Mouse (Mus musculus) heart, postnatal 14 days (tissue): ENCODE measurements around the gene Atad1. TPM values are rescaled to one million over a fixed set of nuclear protein-coding genes. Genes with fewer than 3 reads are reported as not detected.
"Not testable (repeated sequence)": the region's sequence is repeated elsewhere in the genome, so short reads cannot be mapped to it uniquely, and the experiment has no call there.

ENCODE experiments used
- DNase-seq, 2 experiments: peaks; one replicate each; pipeline ENCODE4 v3.0.0; 2021 to 2022
- intact Hi-C: fragments of 180-260 bp; cut with DNase I; formaldehyde crosslinking; loops from one replicate; pipeline ENCODE4 v1.15.1; 2025
- long read RNA-seq, 2 experiments: library from polyadenylated mRNA; stranded (forward); transcript quantifications; one replicate each; pipeline ENCODE4 v2.0.0; 2021
- total RNA-seq, 2 experiments: library from RNA; stranded (reverse); gene quantifications; 2 replicates each; pipeline ENCODE4 v1.2.3; 2021

Atad1 gene
- total RNA-seq, result 10 to 100 TPM; 68.7 to 72.1 TPM
- long read RNA-seq, experiment 1, transcript Atad1-203 (10 exons, 3,771 nt), result major isoform, 96 of 104 reads
- long read RNA-seq, experiment 1, partial matches to known transcripts, result 2 of 104 reads
- long read RNA-seq, experiment 1, other reads (novel, unspliced or antisense), result 6 of 104 reads
- long read RNA-seq, experiment 2, transcript Atad1-203 (10 exons, 3,771 nt), result major isoform, 75 of 86 reads
- long read RNA-seq, experiment 2, partial matches to known transcripts, result 4 of 86 reads
- long read RNA-seq, experiment 2, other reads (novel, unspliced or antisense), result 7 of 86 reads

DNA sequence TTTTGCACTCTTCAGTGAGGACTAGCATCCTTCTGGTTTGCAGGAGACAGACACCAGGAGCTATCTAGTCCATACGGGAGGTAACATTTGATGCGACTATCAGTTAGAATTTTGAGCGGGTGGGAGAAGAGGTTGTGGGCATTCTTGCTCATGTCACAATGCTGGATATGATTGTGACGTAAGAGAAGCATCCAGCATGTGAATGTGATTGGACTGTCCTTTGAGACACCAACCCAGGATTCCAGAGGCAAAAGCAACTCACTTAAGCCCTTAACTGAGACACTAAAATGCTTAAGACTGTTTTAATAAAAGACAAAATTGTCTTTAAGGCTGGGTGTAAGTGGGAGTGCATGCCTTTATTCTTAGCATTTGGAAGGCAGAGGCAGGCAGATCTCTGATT is at the start of gene Atad1:
Gene Atad1 (minus strand): TSS at position 101 of the 400 bp plus-strand sequence.
- DNase-seq, result no peak
- intact Hi-C loops, result no loop called here

DNA sequence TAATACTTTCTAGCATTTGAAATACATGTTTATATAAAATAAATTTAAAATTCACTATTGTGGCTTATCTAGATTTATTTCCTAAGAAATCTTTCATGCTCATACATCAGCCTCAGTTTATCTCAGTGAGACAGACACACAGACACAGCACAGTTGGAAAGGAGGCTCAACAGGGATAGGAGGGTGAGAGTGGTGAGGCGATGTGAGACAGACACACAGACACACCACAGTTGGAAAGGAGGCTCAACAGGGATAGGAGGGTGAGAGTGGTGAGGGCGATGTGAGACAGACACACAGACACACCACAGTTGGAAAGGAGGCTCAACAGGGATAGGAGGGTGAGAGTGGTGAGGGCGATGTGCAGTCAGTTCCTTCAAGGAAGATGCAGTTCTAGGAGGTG is 48.4 kb upstream of the Atad1 start:
- intact Hi-C loops, DNase-seq: not testable (repeated sequence)

- DNase-seq, intact Hi-C loops: not testable (repeated sequence)
Observed at GRCm38 (mm10) chr19:32787388-32787787, 47.8 kb upstream of the Atad1 start.

- intact Hi-C loops, result no loop called here
Observed at GRCm38 (mm10) chr19:32781305-32782071, 41.9 kb upstream of the Atad1 start.

GRCm38 (mm10) chr19:32779131-32779530 is 39.5 kb upstream of the Atad1 start:
- intact Hi-C loops, result no loop called here
- no peak for DNase-seq

More at GRCm38 (mm10) chr19:32781305-32782071, 41.9 kb upstream of the Atad1 start:
- DNase-seq, result no peak

- intact Hi-C loops, result no loop called here
- DNase-seq, result no peak
Observed at GRCm38 (mm10) chr19:32778411-32778810, 38.8 kb upstream of the Atad1 start.

DNA sequence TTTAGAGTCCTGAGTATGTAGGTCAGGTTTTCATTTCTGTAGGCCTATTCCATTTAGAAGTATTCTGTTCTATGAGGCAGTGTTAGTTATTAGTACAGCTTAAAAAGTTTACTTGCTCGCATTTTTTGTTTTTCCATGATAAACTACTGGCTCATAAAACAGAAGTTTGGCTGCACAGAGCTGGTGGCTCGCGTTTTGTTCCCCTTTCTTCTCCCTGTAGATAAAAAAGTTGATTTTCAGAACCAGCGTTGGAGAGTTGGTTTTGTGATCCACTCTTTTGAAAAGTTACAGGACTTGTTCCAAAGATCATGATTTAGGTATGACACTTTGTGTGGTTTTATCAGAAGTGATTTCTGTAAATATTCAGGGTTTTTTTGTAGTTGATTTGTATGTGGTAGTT is 22.9 kb upstream of the Atad1 start:
- intact Hi-C loops, result loop anchor here (5.0 kb wide), 1 partner anchor 40 kb away; no protein-coding TSS in a partner anchor
- no peak for DNase-seq

DNA sequence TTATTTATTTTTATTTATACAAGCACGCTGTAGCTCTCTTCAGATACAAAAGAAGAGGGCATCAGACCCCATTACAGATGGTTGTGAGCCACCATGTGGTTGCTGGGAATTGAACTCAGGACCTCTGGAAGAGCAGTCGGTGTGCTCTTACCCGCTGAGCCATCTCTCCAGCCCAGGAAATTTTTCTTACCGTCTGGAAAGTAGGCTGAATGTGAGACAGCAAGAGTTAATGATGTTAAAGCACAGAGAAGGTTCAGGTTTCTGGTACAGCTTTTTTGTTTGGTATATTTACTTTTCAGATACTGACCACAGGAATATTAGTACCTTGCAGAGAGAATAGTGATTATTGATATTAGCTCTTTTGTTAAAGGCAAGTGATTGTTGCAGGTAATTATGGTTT is 21.6 kb upstream of the Atad1 start:
- intact Hi-C loops, result loop anchor here (5.0 kb wide), 1 partner anchor 41 kb away; no protein-coding TSS in a partner anchor
- DNase-seq, result no peak

- intact Hi-C loops, result loop anchor here (5.0 kb wide), 1 partner anchor 42 kb away; no protein-coding TSS in a partner anchor
- no peak for DNase-seq
Observed at GRCm38 (mm10) chr19:32760499-32760898, 20.9 kb upstream of the Atad1 start.

- no peak for DNase-seq
- intact Hi-C loops, result loop anchor here (5.0 to 10.0 kb wide), 2 partner anchors 43 to 325 kb away; no protein-coding TSS in a partner anchor
Observed at GRCm38 (mm10) chr19:32759357-32760024, 19.9 kb upstream of the Atad1 start.

GRCm38 (mm10) chr19:32758793-32759161 is 19.2 kb upstream of the Atad1 start:
- DNase-seq, result no peak
- intact Hi-C loops, result loop anchor here (10.0 kb wide), 1 partner anchor 326 kb away; no protein-coding TSS in a partner anchor

DNA sequence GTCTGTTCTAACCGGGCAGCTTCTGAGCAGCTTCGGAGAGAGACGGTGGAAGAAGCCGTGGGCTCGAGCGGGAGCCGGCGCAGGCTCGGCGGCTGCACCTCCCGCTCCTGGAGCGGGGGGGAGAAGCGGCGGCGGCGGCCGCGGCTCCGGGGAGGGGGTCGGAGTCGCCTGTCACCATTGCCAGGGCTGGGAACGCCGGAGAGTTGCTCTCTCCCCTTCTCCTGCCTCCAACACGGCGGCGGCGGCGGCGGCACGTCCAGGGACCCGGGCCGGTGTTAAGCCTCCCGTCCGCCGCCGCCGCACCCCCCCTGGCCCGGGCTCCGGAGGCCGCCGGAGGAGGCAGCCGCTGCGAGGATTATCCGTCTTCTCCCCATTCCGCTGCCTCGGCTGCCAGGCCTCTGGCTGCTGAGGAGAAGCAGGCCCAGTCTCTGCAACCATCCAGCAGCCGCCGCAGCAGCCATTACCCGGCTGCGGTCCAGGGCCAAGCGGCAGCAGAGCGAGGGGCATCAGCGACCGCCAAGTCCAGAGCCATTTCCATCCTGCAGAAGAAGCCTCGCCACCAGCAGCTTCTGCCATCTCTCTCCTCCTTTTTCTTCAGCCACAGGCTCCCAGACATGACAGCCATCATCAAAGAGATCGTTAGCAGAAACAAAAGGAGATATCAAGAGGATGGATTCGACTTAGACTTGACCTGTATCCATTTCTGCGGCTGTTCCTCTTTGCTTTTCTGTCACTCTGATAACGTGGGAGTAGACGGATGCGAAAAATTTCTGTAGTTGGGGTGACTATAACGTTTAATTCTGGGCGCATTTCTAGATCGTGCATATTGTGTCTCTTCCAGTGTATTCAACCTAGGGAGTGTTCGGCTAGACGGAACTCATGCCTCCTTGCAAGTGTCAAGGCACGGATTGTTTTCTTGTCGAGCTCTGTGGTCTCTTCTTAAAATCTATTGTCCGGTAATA is 18.5 kb upstream of the Atad1 start:
- intact Hi-C loops, result loop anchor here (1.0 to 10.0 kb wide), 3 partner anchors 149 to 327 kb away; no protein-coding TSS in a partner anchor
- peak; percentile 64 to 68 for DNase-seq

DNA sequence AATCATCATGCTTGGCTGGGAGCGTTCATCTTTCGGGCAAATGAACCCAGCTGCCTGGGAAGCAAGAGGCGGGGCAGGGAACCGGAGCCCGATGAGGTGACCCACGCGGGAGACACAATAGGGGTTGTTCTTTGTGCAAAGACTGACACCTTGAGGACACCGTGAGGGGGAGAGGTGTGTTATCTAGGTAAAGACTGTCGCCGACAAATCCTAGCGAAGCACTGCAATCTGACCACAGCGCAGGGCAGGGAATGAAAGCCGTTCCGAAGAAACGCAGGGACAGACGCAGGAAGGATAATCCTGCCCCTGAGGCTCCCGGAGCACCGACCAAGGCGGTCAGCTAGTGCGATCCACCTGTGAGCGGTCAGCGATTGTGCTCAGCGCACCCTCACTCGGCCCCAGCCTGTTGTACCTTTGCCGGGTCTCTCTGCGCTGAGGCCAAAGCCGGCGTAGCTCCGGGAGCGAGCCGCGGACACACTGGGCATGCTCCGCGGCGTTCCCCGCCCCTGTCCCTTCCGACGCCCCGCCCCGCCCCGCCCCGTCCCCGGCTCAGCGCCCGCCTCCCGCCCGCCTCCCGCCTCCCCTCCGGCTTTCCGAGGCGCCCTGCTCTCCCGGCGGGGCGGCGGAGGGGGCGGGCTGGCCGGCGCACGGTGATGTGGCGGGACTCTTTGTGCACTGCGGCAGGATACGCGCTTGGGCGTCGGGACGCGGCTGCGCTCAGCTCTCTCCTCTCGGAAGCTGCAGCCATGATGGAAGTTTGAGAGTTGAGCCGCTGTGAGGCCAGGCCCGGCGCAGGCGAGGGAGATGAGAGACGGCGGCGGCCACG is 17.5 kb upstream of the Atad1 start, which contains the start of gene Pten:
Gene Pten (plus strand): TSS at position 598 of the 826 bp plus-strand sequence.
- peak; percentile 99 for DNase-seq
- intact Hi-C loops, result loop anchor here (1.0 to 10.0 kb wide), 4 partner anchors 150 to 353 kb away; no protein-coding TSS in a partner anchor

- DNase-seq, result no peak
- intact Hi-C loops, result loop anchor here (1.0 to 10.0 kb wide), 3 partner anchors 150 to 354 kb away; no protein-coding TSS in a partner anchor
Observed at GRCm38 (mm10) chr19:32756636-32756899, 17.0 kb upstream of the Atad1 start.

DNA sequence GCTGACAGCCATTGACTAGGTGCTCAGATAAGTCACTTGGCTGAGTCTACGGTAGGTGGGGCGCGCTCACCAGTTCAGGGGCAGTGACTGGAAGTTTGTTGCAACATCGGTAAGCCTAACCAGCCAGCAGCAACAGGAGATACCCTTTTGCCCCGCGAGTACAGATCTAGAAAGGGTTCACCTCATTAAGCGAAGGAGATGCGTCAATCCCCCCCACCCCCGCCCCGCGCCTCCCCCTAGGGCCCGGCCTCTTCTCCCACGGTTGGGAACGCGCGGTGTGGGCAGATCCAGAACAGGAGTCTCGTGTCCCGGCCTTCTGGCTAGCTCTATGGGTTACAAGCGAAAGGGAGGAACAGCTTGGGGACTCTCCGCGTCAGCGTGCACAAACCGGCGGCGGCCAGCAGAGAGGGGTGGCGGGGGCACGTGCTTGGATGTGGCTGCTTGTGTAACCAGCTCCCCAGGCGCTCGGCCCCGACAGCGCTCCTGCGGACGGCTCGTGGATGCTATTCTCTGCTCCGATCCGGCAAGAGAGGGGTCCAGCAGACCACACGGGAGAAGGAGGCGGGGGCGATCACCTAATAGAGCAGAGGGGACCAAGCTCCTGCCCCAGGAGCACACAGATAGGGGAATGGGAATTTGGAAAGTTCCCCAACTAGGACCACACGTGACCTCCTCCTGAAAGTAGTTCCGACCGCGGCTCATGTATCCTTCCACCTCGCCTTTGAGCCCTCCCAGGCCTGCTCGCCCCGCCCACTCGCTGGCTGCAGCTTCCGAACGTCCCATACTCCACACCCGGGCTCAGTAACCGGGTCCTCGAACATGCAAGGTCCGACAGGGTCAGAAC is 16.4 kb upstream of the Atad1 start:
- DNase-seq, result peak; percentile 96 to 97
- intact Hi-C loops, result loop anchor here (1.0 to 10.0 kb wide), 4 partner anchors 43 to 354 kb away; no protein-coding TSS in a partner anchor

DNA sequence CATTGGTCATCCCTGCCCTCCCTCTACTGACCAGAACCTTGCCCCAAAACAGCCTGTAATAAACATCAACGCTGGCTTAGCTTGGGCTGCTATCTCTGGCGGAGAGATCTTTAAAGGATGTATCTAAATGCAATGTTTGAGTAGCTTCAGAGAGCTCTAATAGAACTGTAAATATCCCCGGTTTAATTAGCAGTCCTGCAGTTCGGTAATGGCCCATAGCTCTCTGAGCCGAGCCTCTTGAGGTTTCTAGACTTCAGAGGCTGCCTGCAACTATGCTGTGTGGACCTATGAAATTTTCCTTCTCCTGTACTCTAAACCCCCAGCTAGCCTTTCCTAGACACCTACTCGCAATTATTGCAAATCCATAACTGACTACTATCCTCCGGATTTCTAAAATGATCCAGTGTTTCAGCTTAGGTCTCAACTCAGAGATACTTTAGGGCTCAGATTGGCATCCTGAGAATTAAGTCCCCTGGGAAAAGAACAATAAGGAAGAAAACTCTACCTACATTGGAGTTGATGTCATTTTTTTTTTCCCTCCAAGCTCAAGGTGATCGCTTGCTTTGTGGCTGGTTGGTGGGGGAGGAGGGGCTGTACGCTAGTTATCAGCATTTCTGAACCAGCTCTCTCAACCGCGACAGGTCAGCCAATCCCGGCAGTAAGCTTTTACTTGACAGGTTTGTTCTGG is 15.7 kb upstream of the Atad1 start:
- intact Hi-C loops, result loop anchor here (2.0 to 10.0 kb wide), 2 partner anchors 42 to 330 kb away; no protein-coding TSS in a partner anchor
- DNase-seq, result no peak
